Mouse (Mus musculus) neural tube, embryonic 10.5 days (tissue): Measurements from ENCODE around the gene Denr.
A peak's percentile ranks its signal among the peaks of the same experiment; 100 is the strongest.

Experiments used
- DNase-seq: peaks from one replicate; pipeline ENCODE4 v3.0.0-alpha.2; 2017; ENCODE audit warnings: low spot score; ENCODE audit errors: extremely low spot score

The Denr gene

DNA sequence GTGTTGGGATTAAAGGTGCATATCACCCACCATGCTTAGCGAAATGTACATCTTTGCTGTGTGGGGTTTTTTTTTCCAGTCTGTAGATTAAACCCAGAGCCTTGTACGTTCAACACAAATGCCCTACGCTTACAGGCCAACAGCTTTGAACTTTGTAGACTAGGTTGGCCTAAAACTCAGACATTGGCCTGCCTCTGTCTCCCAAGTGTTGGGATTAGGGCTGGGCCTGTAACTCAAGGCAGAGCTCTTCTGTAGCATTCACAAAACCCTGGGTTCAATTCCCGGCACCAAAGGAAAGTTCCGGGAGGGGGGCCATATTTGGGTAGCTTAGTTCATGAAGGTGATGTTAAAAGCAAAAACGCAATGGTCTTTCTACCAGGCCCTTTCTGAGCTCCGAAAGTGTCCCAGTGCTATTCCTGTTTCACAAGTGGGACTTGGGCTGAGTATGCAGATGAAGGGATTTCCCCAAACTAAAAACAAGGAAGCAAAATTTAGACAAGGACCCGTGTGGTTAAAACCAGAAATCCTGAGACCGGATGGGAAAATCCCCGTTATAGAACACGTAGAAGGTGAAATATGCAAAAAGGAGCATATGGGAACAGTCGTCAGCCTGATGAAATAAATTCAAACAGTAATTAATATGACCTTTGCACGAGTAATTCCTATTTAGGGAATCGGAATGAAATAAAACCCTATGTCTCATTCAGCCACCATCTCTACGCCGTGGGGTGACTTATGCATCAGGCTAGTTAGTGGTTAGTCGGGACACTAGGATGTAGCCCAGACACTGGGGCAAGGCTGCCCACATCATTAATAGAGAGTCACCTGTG is 614 bp upstream of the Denr start:
- DNase-seq = no peak

- DNase-seq = no peak
Measured at GRCm38 (mm10) chr5:123907631-123907977, 629 bp downstream of the Denr start.

DNA sequence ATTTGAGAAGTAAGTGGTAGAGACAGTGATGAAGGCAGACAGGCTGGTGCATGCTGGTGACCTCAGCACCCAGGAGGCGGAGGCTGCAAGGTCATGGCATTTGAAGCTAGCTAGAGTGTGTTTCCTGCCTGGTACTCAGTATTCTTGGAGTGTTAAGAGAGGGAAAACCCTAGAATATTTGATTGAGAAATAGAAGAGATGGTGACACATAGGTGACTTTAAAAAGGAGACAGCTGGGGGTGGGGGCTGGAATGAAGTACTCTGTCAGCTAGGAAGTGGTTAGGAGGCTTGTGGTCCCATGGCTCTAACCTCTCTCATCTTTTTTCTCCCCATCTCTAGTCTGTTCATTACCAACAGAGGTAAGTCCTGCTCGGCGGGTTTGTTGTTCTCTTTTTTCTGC is 7.9 kb downstream of the Denr start:
- DNase-seq = no peak

DNA sequence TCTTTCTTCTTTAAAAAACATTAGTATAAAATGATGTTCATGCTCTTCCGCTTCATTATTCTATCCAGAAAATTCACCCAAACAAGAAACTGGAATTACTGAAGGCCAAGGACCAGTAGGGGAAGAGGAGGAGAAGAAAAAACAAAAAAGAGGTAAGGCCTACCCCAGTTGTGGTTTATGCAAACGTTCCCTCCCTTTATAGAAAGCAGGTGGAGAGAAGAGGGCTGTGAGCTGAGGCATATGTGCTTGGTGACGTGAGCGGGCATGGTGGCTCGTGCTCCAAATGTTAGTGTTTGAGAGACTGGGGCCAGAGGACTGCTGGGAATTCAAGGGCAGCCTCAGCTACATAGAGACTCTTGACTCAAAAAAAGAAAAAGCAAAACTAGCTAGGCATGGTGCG is 15.1 kb downstream of the Denr start:
- no peak for DNase-seq

- no peak for DNase-seq
Measured at GRCm38 (mm10) chr5:123927118-123927517, 20.1 kb downstream of the Denr start, which contains the start of gene Gm43518. Gene Gm43518 (plus strand): TSS chr5:123927418.

DNA sequence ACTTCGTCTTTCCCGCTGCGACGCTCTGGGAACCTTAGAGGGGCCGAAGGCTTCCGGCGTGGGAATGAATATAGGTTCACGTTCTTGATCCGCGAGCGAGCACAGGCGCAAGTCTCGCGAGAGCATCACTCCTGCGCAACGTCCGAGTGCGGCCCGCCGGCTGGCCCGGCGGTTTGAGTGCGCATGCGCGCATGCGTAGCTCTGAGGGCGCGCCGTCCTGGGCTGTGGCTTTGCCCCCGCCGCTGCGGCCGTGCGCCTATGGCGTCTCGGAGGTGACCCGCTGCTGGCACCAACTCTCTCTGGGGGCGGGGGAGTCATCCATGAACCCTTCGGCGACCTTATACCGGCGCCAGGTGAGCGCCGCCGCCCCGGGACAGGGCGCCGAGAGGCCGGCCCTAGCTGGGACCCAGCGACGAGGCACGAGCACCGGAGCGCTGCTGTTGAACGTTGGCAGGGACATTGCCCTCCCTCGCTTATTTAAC is 23.6 kb downstream of the Denr start, which contains the start of gene Ccdc62:
Gene Ccdc62, plus strand, starts transcription at position 172 of the 482 bp plus-strand sequence.
- DNase-seq = peak; percentile 93

GRCm38 (mm10) chr5:123931131-123931530 is 24.2 kb downstream of the Denr start:
- no peak for DNase-seq

DNA sequence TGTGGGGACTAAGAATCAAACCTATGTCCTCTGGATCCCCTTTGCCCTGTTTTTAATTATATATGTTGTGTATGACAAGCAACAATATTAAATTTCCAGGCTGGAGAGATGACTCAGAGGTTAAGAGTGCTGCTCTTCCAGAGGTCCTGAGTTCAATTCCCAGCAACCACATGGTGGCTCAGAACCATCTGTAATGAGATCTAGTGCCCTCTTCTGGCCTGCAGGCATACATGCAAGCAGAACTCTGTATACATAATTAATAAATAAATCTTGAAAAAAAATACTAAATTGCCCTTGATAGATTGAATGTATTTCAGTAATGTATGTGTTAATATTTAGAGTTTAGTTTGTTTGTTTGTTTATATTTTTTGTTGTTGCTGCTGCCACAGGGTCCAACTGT is 26.0 kb downstream of the Denr start:
- no peak for DNase-seq

- no peak for DNase-seq
Measured at GRCm38 (mm10) chr5:123933556-123933955, 26.6 kb downstream of the Denr start.

GRCm38 (mm10) chr5:123933957-123934591 is 27.1 kb downstream of the Denr start:
- peak; percentile 33 for DNase-seq

- no peak for DNase-seq
Measured at GRCm38 (mm10) chr5:123935931-123936330, 29.0 kb downstream of the Denr start.

- no peak for DNase-seq
Measured at GRCm38 (mm10) chr5:123938479-123938878, 31.5 kb downstream of the Denr start.

GRCm38 (mm10) chr5:123946546-123946945 is 39.6 kb downstream of the Denr start:
- DNase-seq = no peak

DNA sequence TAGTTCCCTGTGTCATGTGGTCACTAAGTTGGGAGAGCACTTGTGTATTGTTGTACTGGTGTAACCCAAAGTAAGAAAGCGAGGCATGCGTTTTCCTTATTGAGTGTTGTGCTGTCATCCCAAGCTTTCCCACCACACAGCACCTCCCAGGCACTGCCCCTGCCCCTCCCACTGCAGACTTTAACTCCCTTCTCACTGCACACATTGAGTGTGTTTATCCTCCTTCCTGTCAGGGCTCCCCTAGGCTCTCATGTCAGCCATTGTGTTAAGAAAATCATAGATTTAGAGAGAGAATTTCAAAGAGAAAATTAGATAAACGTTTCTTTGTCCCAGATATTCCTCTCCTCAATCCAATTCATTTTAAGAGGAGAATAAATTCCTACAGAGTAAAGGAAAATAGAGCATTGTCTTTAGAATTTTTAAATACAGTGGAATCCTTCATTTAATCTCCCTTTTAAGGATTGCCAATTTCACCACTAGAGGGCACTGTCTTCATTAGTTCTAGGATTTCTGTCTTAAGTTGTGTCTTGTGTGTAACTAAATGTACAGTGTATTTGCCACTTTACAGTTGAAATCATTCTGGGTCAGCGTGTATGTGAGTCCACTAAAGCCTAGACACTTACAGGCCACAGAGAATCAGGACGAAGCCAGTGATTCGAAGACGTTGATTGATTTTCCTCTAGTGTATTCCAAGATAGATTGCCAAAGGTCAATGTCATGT is 40.2 kb downstream of the Denr start:
- peak; percentile 26 for DNase-seq

GRCm38 (mm10) chr5:123952365-123953045 is 45.5 kb downstream of the Denr start:
- DNase-seq = no peak

DNA sequence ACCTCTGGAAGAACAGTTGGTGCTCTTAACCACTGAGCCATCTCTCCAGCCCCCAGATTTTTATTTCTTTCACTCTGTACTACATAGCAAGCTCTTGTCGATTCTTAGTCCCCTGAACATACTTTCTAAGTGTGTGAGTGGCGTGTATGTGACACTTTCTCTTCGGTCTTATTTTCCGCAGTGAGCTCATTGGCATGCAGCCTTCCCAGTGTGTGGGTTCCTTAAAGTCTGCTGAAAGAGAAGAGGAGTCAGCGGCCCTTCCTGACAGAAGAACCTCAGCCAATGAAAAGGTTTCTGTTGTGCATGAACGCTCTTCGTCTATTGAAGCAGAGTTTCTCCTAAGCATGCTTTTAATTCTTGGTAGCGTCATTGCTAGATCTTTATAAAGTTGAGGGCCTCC is 50.2 kb downstream of the Denr start:
- no peak for DNase-seq

- no peak for DNase-seq
Measured at GRCm38 (mm10) chr5:123959018-123959417, 52.0 kb downstream of the Denr start.

- no peak for DNase-seq
Measured at GRCm38 (mm10) chr5:123960129-123960528, 53.2 kb downstream of the Denr start.

GRCm38 (mm10) chr5:123961046-123961445 is 54.1 kb downstream of the Denr start:
- no peak for DNase-seq

- no peak for DNase-seq
Measured at GRCm38 (mm10) chr5:123964208-123964607, 57.2 kb downstream of the Denr start.

DNA sequence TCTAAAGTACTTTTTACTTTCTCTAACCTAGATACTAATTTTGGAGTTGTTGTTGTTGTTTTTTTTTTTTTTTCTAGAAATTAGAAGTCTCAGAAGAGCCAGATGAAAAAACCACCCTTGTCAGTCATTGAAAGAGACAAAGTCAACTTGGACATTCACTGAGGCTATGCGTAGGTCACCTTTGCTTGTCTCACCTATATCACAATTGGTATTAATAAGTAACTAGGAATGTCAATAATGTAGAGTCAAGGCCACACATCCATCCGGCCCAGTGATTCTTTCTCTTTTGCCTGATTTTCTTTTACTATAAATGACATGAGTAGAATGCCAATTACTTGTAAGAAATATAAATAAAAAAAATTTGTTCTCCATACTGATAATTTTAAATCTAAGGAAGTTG is 59.8 kb downstream of the Denr start:
- DNase-seq = no peak
